Mouse (Mus musculus): Measurements from ENCODE around the gene Tnrc6b.

DNA sequence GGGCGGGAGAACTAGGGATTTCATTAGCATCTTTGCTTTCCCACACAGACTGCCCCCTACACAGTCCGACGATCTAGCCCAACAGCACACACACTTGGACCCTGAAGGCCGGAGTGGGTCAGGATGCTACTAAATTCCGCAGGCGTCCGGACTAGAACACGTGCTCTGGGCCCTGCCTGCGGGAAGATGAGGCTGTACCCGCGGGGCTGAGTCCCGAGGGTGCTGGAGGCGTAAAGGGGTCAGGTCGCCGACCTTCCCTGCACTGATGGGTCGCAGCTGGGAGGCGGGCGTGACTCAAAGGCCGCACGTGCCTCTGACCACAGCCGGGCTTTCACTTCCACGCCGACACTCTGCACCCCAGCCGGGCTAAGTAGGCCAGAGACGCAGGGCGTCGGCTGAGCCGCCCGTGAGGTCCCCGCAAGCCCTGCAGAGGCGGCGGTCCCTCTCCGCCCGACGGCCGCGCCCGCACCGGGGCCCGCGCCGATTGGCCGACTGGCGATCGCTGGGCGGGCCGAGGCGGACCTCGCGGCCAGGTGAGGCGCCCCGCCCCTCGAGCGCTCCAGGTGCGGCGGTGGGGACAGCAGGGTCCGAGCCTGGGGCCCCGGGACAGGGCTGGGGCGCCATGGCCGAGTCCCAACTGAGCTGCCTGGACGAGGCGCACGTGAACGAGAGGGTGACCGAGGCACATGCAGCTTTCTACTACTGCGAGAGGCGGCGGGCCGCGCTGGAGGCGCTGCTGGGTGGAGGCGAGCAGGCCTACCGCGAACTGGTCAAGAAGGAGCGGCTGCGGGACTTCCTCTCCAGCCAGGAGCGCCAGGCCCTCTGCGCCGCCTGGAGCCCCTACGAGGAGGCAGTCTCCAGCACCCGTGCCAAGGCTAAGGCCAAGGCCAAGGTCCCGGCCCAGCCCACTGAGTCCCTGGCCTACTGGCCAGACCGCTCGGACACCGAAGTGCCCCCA lies 39.5 kb upstream of the Tnrc6b start, which contains the start of gene Fam83f:
- TF ChIP-seq CTCF (IDR thresholded peaks at IDR 0.05; ENCODE audit: low read depth) (no peak), EP300 (IDR thresholded peaks at IDR 0.05; ENCODE audit: low read depth) (no peak)
